8 mouse cellular contexts compared by ENCODE assay signal in the genomic region with DNA sequence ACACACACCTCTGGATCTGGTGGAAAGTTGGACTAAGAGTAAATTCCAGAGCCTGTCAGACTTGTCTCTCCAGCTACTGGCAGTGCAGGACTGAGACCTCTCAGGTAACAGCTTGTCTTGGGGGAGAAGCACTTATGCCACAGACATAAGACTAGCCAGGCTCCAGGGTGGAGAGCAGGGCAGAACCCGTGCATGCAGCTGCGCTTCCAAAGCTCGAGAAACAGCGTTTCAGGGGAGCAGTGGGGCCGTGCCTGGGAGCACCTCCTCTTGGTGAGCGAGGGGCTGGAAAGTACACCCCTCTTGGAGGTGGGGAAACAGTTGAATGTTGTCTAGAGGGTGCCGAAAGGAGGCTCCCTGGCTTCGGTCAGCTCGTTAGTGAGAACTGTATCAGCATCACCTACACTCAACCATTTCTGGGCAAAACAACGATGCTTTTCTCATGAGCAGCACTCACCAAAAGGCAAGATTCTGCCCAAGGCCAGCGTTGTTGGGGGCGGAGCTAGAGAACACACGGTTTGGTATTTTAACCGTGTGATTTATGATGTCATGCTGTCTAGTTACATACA. TPM values are rescaled to one million over a fixed set of nuclear protein-coding genes. Genes with fewer than 3 reads are reported as not detected.
DNase-seq lines count a peak whose midpoint lies in the region; ATAC-seq and TF ChIP-seq lines count a peak whose summit lies in the region.

No protein-coding gene starts in this region.

- no peaks in the 10 kb centered on the region for H3K9me3 ChIP-seq in embryonic facial prominence, embryonic 14.5 days (ENCODE audit: control insufficient read depth, low read length)
- no peaks in the 10 kb centered on the region for H3K9me3 ChIP-seq in limb, embryonic 14.5 days (ENCODE audit: control insufficient read depth, low read length)
- no peaks in the 10 kb centered on the region for H3K9me3 ChIP-seq in midbrain, embryonic 16.5 days (replicated peaks; ENCODE audit: control insufficient read depth, low read length, poor library complexity, severe bottlenecking)
- H3K9me3 ChIP-seq in hindbrain, postnatal 0 days (ENCODE audit: low read length): no peaks in the 10 kb centered on the region

- DNase-seq in spleen, adult 12 weeks (ENCODE audit: low spot score): peak; percentile 62
- no peak for DNase-seq in spleen, adult 18-20 months
- peak; percentile 78 for DNase-seq in embryonic facial prominence, embryonic 14.5 days (ENCODE audit: low spot score)
- DNase-seq in limb, embryonic 14.5 days (ENCODE audit: low spot score): no peak
- peak; percentile 71 for DNase-seq in thymus, postnatal 0 days (ENCODE audit: low spot score)
- no peak for DNase-seq in hindbrain, postnatal 0 days (ENCODE audit: low spot score)

- H3K4me3 ChIP-seq in embryonic facial prominence, embryonic 14.5 days (ENCODE audit: low read depth, low read length): 0 out of 2 replicates have a peak overlapping the region, but pooled peaks have one; percentile 4
- peak overlapping the region; percentile 16; the same call in 1 of the 2 replicates for H3K4me3 ChIP-seq in limb, embryonic 14.5 days (replicated peaks; ENCODE audit: low read length)
- no peak overlapping the region for H3K4me3 ChIP-seq in midbrain, embryonic 16.5 days (ENCODE audit: low read depth, low read length)
- no peak overlapping the region for H3K4me3 ChIP-seq in hindbrain, postnatal 0 days (ENCODE audit: low read length)

- no peak overlapping the region for H3K9ac ChIP-seq in embryonic facial prominence, embryonic 14.5 days (ENCODE audit: low read depth, low read length)
- no peak overlapping the region for H3K9ac ChIP-seq in limb, embryonic 14.5 days (ENCODE audit: low read depth, low read length, severe bottlenecking)
- no peak overlapping the region for H3K9ac ChIP-seq in midbrain, embryonic 16.5 days (ENCODE audit: low read depth, low read length)
- no peak overlapping the region for H3K9ac ChIP-seq in hindbrain, postnatal 0 days (replicated peaks; ENCODE audit: low read length)

- H3K27ac ChIP-seq in embryonic facial prominence, embryonic 14.5 days (replicated peaks; ENCODE audit: low read depth, low read length): peak overlapping the region; percentile 50; the same call in 1 of the 2 replicates
- peak overlapping the region; percentile 67 for H3K27ac ChIP-seq in limb, embryonic 14.5 days (replicated peaks; ENCODE audit: low read depth, low read length)
- no peak overlapping the region for H3K27ac ChIP-seq in midbrain, embryonic 16.5 days (ENCODE audit: low read length)
- H3K27ac ChIP-seq in hindbrain, postnatal 0 days: no peak overlapping the region

- 46% methylated on average over 14 of the region's 14 CpGs for WGBS in embryonic facial prominence, embryonic 14.5 days
- WGBS in limb, embryonic 14.5 days: 40% methylated on average over 14 of the region's 14 CpGs
- 70% methylated on average over 14 of the region's 14 CpGs for WGBS in midbrain, embryonic 16.5 days
- 71% methylated on average over 14 of the region's 14 CpGs for WGBS in hindbrain, postnatal 0 days

- no peaks in the 10 kb centered on the region for H3K27me3 ChIP-seq in embryonic facial prominence, embryonic 14.5 days (replicated peaks; ENCODE audit: control insufficient read depth, insufficient read depth, low read length)
- no peaks in the 10 kb centered on the region for H3K27me3 ChIP-seq in limb, embryonic 14.5 days (ENCODE audit: control insufficient read depth, insufficient read depth, low read length)
- no peaks in the 10 kb centered on the region for H3K27me3 ChIP-seq in midbrain, embryonic 16.5 days (ENCODE audit: control insufficient read depth, insufficient read depth, low read depth, low read length)
- no peaks in the 10 kb centered on the region for H3K27me3 ChIP-seq in hindbrain, postnatal 0 days (ENCODE audit: insufficient read depth, low read length)

- H3K4me2 ChIP-seq in embryonic facial prominence, embryonic 14.5 days (ENCODE audit: low read depth, low read length): peak overlapping the region; percentile 37
- H3K4me2 ChIP-seq in limb, embryonic 14.5 days (replicated peaks; ENCODE audit: low read depth, low read length, severe bottlenecking): peak overlapping the region; percentile 21; the same call in 1 of the 2 replicates
- no peak overlapping the region for H3K4me2 ChIP-seq in midbrain, embryonic 16.5 days (ENCODE audit: low read length)
- no peak overlapping the region for H3K4me2 ChIP-seq in hindbrain, postnatal 0 days (ENCODE audit: low read depth, low read length)

- ATAC-seq in embryonic facial prominence, embryonic 14.5 days (ENCODE audit: low read depth): peak; percentile 85
- ATAC-seq in limb, embryonic 14.5 days (ENCODE audit: low FRiP score, low read depth): no peak
- ATAC-seq in midbrain, embryonic 16.5 days: no peak
- no peak for ATAC-seq in hindbrain, postnatal 0 days
- no peak for ATAC-seq in frontal cortex, adult (ENCODE audit: low TSS enrichment)

- TF ChIP-seq CTCF in hindbrain, postnatal 0 days (IDR thresholded peaks at IDR 0.05; ENCODE audit: low read depth): no peak

- peaks cover 14% of the 10 kb centered on the region for H3K4me1 ChIP-seq in embryonic facial prominence, embryonic 14.5 days (ENCODE audit: control insufficient read depth, insufficient read depth, low read length)
- peaks cover 19% of the 10 kb centered on the region for H3K4me1 ChIP-seq in limb, embryonic 14.5 days (ENCODE audit: control insufficient read depth, insufficient read depth, low read length)
- peaks cover 3% of the 10 kb centered on the region; the same call in 1 of the 2 replicates for H3K4me1 ChIP-seq in midbrain, embryonic 16.5 days (ENCODE audit: control insufficient read depth, insufficient read depth, low read length)
- H3K4me1 ChIP-seq in hindbrain, postnatal 0 days (ENCODE audit: insufficient read depth, low read length): no peaks in the 10 kb centered on the region

- no peak for TF ChIP-seq POLR2A in limb, embryonic 14.5 days (IDR thresholded peaks at IDR 0.05; ENCODE audit: borderline replicate concordance, extremely low read depth, insufficient read depth, insufficient read length)

- no peaks in the 10 kb centered on the region for H3K36me3 ChIP-seq in embryonic facial prominence, embryonic 14.5 days (ENCODE audit: control insufficient read depth, insufficient read depth, low read length)
- no peaks in the 10 kb centered on the region for H3K36me3 ChIP-seq in limb, embryonic 14.5 days (ENCODE audit: control insufficient read depth, insufficient read depth, low read length)
- no peaks in the 10 kb centered on the region for H3K36me3 ChIP-seq in midbrain, embryonic 16.5 days (ENCODE audit: control insufficient read depth, insufficient read depth, low read length)
- no peaks in the 10 kb centered on the region for H3K36me3 ChIP-seq in hindbrain, postnatal 0 days (ENCODE audit: insufficient read depth, low read length)

RNA-seq across cellular contexts. Expression of a gene that starts 1.4 kb away (rescaled TPM):
- polyA plus RNA-seq in embryonic facial prominence, embryonic 14.5 days (2014; fragmentation: Nextera tagmentation; extraction: Ambion mirVana): 1.9 and 2.7 TPM in 2 replicates
- polyA plus RNA-seq in limb, embryonic 14.5 days (2012; rRNA removed): 2.2 and 3.1 TPM in 2 replicates
- polyA plus RNA-seq in limb, embryonic 14.5 days (2014; fragmentation: Nextera tagmentation; extraction: Ambion mirVana): 2.6 and 2.8 TPM in 2 replicates
- polyA plus RNA-seq in thymus, postnatal 0 days (2015; fragmentation: Nextera tagmentation; extraction: Ambion mirVana): 15.4 and 19.2 TPM in 2 replicates
- polyA plus RNA-seq in midbrain, embryonic 16.5 days (2015; fragmentation: Nextera tagmentation; extraction: Ambion mirVana): 0.19 and 0.20 TPM in 2 replicates
- 0.37 and 0.43 TPM in 2 replicates for total RNA-seq in hindbrain, postnatal 0 days (2014; rRNA removed)
- polyA plus RNA-seq in hindbrain, postnatal 0 days (2015; fragmentation: Nextera tagmentation; extraction: Ambion mirVana): 0.25 and 0.34 TPM in 2 replicates

RNA-seq across cellular contexts. Expression of a gene that starts 19.5 kb away (rescaled TPM):
- polyA plus RNA-seq in embryonic facial prominence, embryonic 14.5 days (2014; fragmentation: Nextera tagmentation; extraction: Ambion mirVana): 321 and 362 TPM in 2 replicates
- 534 and 645 TPM in 2 replicates for polyA plus RNA-seq in limb, embryonic 14.5 days (2012; rRNA removed)
- polyA plus RNA-seq in limb, embryonic 14.5 days (2014; fragmentation: Nextera tagmentation; extraction: Ambion mirVana): 338 and 360 TPM in 2 replicates
- polyA plus RNA-seq in thymus, postnatal 0 days (2015; fragmentation: Nextera tagmentation; extraction: Ambion mirVana): 53.9 and 64.3 TPM in 2 replicates
- polyA plus RNA-seq in midbrain, embryonic 16.5 days (2015; fragmentation: Nextera tagmentation; extraction: Ambion mirVana): 11.2 and 16.3 TPM in 2 replicates
- total RNA-seq in hindbrain, postnatal 0 days (2014; rRNA removed): 23.6 and 34.6 TPM in 2 replicates
- polyA plus RNA-seq in hindbrain, postnatal 0 days (2015; fragmentation: Nextera tagmentation; extraction: Ambion mirVana): 74.4 and 81.8 TPM in 2 replicates

RNA-seq across cellular contexts. Expression of a gene that starts 20.9 kb away (rescaled TPM):
- 2.5 and 2.8 TPM in 2 replicates for polyA plus RNA-seq in embryonic facial prominence, embryonic 14.5 days (2014; fragmentation: Nextera tagmentation; extraction: Ambion mirVana)
- polyA plus RNA-seq in limb, embryonic 14.5 days (2012; rRNA removed): 0.92 and 0.97 TPM in 2 replicates
- polyA plus RNA-seq in limb, embryonic 14.5 days (2014; fragmentation: Nextera tagmentation; extraction: Ambion mirVana): 1.4 and 2.0 TPM in 2 replicates
- 0.16 TPM in 1 of 2 replicates, not detected in the other for polyA plus RNA-seq in thymus, postnatal 0 days (2015; fragmentation: Nextera tagmentation; extraction: Ambion mirVana)
- polyA plus RNA-seq in midbrain, embryonic 16.5 days (2015; fragmentation: Nextera tagmentation; extraction: Ambion mirVana): 1.2 and 1.8 TPM in 2 replicates
- total RNA-seq in hindbrain, postnatal 0 days (2014; rRNA removed): 1.8 TPM in 2 replicates
- 0.56 and 1.3 TPM in 2 replicates for polyA plus RNA-seq in hindbrain, postnatal 0 days (2015; fragmentation: Nextera tagmentation; extraction: Ambion mirVana)

RNA-seq across cellular contexts. Expression of a gene that starts 28.1 kb away (rescaled TPM):
- 94.3 and 94.7 TPM in 2 replicates for polyA plus RNA-seq in embryonic facial prominence, embryonic 14.5 days (2014; fragmentation: Nextera tagmentation; extraction: Ambion mirVana)
- polyA plus RNA-seq in limb, embryonic 14.5 days (2012; rRNA removed): 87.0 and 96.5 TPM in 2 replicates
- 100 and 110 TPM in 2 replicates for polyA plus RNA-seq in limb, embryonic 14.5 days (2014; fragmentation: Nextera tagmentation; extraction: Ambion mirVana)
- polyA plus RNA-seq in thymus, postnatal 0 days (2015; fragmentation: Nextera tagmentation; extraction: Ambion mirVana): 88.9 and 90.5 TPM in 2 replicates
- polyA plus RNA-seq in midbrain, embryonic 16.5 days (2015; fragmentation: Nextera tagmentation; extraction: Ambion mirVana): 74.2 and 80.5 TPM in 2 replicates
- total RNA-seq in hindbrain, postnatal 0 days (2014; rRNA removed): 37.1 and 39.4 TPM in 2 replicates
- 78.1 and 81.2 TPM in 2 replicates for polyA plus RNA-seq in hindbrain, postnatal 0 days (2015; fragmentation: Nextera tagmentation; extraction: Ambion mirVana)

RNA-seq across cellular contexts. Expression of a gene that starts 28.7 kb away (rescaled TPM):
- 1.1 and 1.7 TPM in 2 replicates for polyA plus RNA-seq in embryonic facial prominence, embryonic 14.5 days (2014; fragmentation: Nextera tagmentation; extraction: Ambion mirVana)
- polyA plus RNA-seq in limb, embryonic 14.5 days (2012; rRNA removed): 0.73 and 1.7 TPM in 2 replicates
- 1.3 and 1.9 TPM in 2 replicates for polyA plus RNA-seq in limb, embryonic 14.5 days (2014; fragmentation: Nextera tagmentation; extraction: Ambion mirVana)
- polyA plus RNA-seq in thymus, postnatal 0 days (2015; fragmentation: Nextera tagmentation; extraction: Ambion mirVana): 2.1 and 3.0 TPM in 2 replicates
- 0.85 and 1.1 TPM in 2 replicates for polyA plus RNA-seq in midbrain, embryonic 16.5 days (2015; fragmentation: Nextera tagmentation; extraction: Ambion mirVana)
- 0.50 and 1.2 TPM in 2 replicates for total RNA-seq in hindbrain, postnatal 0 days (2014; rRNA removed)
- 2.8 and 4.2 TPM in 2 replicates for polyA plus RNA-seq in hindbrain, postnatal 0 days (2015; fragmentation: Nextera tagmentation; extraction: Ambion mirVana)

Comparison
In these comparisons a context has a peak if more than half of its experiments do, and no peak if none do; other contexts are left out.
1. DNase-seq: peak in spleen, adult 12 weeks (single experiment), embryonic facial prominence, embryonic 14.5 days (single experiment) and thymus, postnatal 0 days (single experiment); none in spleen, adult 18-20 months (0 of 2), limb, embryonic 14.5 days (single experiment) and hindbrain, postnatal 0 days (single experiment).
2. H3K27ac ChIP-seq: peak in embryonic facial prominence, embryonic 14.5 days (single experiment) and limb, embryonic 14.5 days (single experiment); none in midbrain, embryonic 16.5 days (single experiment) and hindbrain, postnatal 0 days (single experiment).
3. H3K4me2 ChIP-seq: peak in embryonic facial prominence, embryonic 14.5 days (single experiment) and limb, embryonic 14.5 days (single experiment); none in midbrain, embryonic 16.5 days (single experiment) and hindbrain, postnatal 0 days (single experiment).
4. H3K4me3 ChIP-seq: peak in embryonic facial prominence, embryonic 14.5 days (single experiment) and limb, embryonic 14.5 days (single experiment); none in midbrain, embryonic 16.5 days (single experiment) and hindbrain, postnatal 0 days (single experiment).